13 mouse cellular contexts compared by ENCODE assay signal in genomic region chr13:37866296-37866695, GRCm38 (mm10).
DNase-seq lines count a peak whose midpoint lies in the region; ATAC-seq lines count a peak whose summit lies in the region.
"Had no signal": no experiment of that assay in that cellular context is flagged by ENCODE, and none has a peak within 500 bp of the region (broad histone marks: within the 10 kb centered on the region; RNA-seq: fewer than 3 reads in every experiment).

No protein-coding gene starts in this region.

- no peak overlapping the region for H3K27ac ChIP-seq in forebrain, embryonic 13.5 days
- no peak overlapping the region for H3K27ac ChIP-seq in forebrain, embryonic 10.5 days
- H3K27ac ChIP-seq in kidney, embryonic 15.5 days = peak overlapping the region; percentile 10
- H3K27ac ChIP-seq in liver, embryonic 15.5 days (replicated peaks) = peak overlapping the region; percentile 56
- H3K27ac ChIP-seq in neural tube, embryonic 15.5 days (replicated peaks) = no peak overlapping the region
- H3K27ac ChIP-seq: embryonic facial prominence, embryonic 13.5 days; hindbrain, embryonic 12.5 days had no signal

- no peaks in the 10 kb centered on the region for H3K36me3 ChIP-seq in forebrain, embryonic 13.5 days (ENCODE audit: poor library complexity, severe bottlenecking)
- no peaks in the 10 kb centered on the region; the same call in 1 of the 2 replicates for H3K36me3 ChIP-seq in forebrain, embryonic 10.5 days (replicated peaks)
- 0 out of 2 replicates have a peak, but pooled peaks cover 3% of the 10 kb centered on the region for H3K36me3 ChIP-seq in kidney, embryonic 15.5 days
- 0 out of 2 replicates have a peak, but pooled peaks cover 4% of the 10 kb centered on the region for H3K36me3 ChIP-seq in liver, embryonic 15.5 days (replicated peaks)
- no peaks in the 10 kb centered on the region for H3K36me3 ChIP-seq in neural tube, embryonic 15.5 days
- H3K36me3 ChIP-seq: hindbrain, embryonic 12.5 days had no signal

- no peaks in the 10 kb centered on the region for H3K9me3 ChIP-seq in forebrain, embryonic 13.5 days (replicated peaks)
- H3K9me3 ChIP-seq in forebrain, embryonic 10.5 days = no peaks in the 10 kb centered on the region
- H3K9me3 ChIP-seq in kidney, embryonic 15.5 days (replicated peaks) = no peaks in the 10 kb centered on the region
- no peaks in the 10 kb centered on the region for H3K9me3 ChIP-seq in liver, embryonic 15.5 days (replicated peaks)
- H3K9me3 ChIP-seq in neural tube, embryonic 15.5 days (replicated peaks) = no peaks in the 10 kb centered on the region
- H3K9me3 ChIP-seq: embryonic facial prominence, embryonic 13.5 days; hindbrain, embryonic 12.5 days; megakaryocyte, embryonic 14.5 days had no signal

- peak; percentile 44; the same call in 1 of the 2 replicates for ATAC-seq in forebrain, embryonic 13.5 days
- no peak for ATAC-seq in kidney, embryonic 15.5 days (replicated peaks; ENCODE audit: low FRiP score)
- no peak for ATAC-seq in liver, embryonic 15.5 days (ENCODE audit: insufficient read depth)
- no peak for ATAC-seq in neural tube, embryonic 15.5 days (ENCODE audit: low FRiP score)
- ATAC-seq: activated CD4-positive, CD25-positive, alpha-beta regulatory T cell, adult 4 months had no signal

- no peak overlapping the region for H3K9ac ChIP-seq in forebrain, embryonic 13.5 days
- H3K9ac ChIP-seq in kidney, embryonic 15.5 days = no peak overlapping the region
- H3K9ac ChIP-seq in liver, embryonic 15.5 days = no peak overlapping the region
- no peak overlapping the region for H3K9ac ChIP-seq in neural tube, embryonic 15.5 days (replicated peaks)
- H3K9ac ChIP-seq: embryonic facial prominence, embryonic 13.5 days; hindbrain, embryonic 12.5 days had no signal

- H3K27me3 ChIP-seq in forebrain, embryonic 13.5 days = no peaks in the 10 kb centered on the region
- no peaks in the 10 kb centered on the region for H3K27me3 ChIP-seq in forebrain, embryonic 10.5 days (ENCODE audit: poor library complexity, severe bottlenecking)
- no peaks in the 10 kb centered on the region for H3K27me3 ChIP-seq in kidney, embryonic 15.5 days
- H3K27me3 ChIP-seq in liver, embryonic 15.5 days = no peaks in the 10 kb centered on the region
- H3K27me3 ChIP-seq in neural tube, embryonic 15.5 days (replicated peaks) = no peaks in the 10 kb centered on the region
- H3K27me3 ChIP-seq: embryonic facial prominence, embryonic 13.5 days; hindbrain, embryonic 12.5 days; megakaryocyte, embryonic 14.5 days had no signal

- no peak for DNase-seq in forebrain, embryonic 10.5 days (ENCODE audit: extremely low spot score, low spot score)
- no peak for DNase-seq in kidney, adult 18-20 months
- peak; percentile 35 for DNase-seq in 416B (ENCODE audit: low read depth)
- DNase-seq in layer of hippocampus, postnatal 36 days = no peak
- DNase-seq: cerebellum, postnatal 14 days had no signal

- 68% methylated on average over 5 of the region's 5 CpGs for WGBS in forebrain, embryonic 13.5 days
- WGBS in forebrain, embryonic 10.5 days = 64% methylated on average over 5 of the region's 5 CpGs
- 42% methylated on average over 5 of the region's 5 CpGs for WGBS in kidney, embryonic 15.5 days
- 40% methylated on average over 5 of the region's 5 CpGs for whole genome bisulfite sequencing in liver, embryonic 15.5 days (ENCODE audit: insufficient replicate concordance)
- 67% methylated on average over 5 of the region's 5 CpGs for WGBS in neural tube, embryonic 15.5 days

- H3K4me1 ChIP-seq in forebrain, embryonic 13.5 days = peaks cover 19% of the 10 kb centered on the region
- peaks cover 38% of the 10 kb centered on the region for H3K4me1 ChIP-seq in forebrain, embryonic 10.5 days
- H3K4me1 ChIP-seq in kidney, embryonic 15.5 days = peaks cover 77% of the 10 kb centered on the region
- H3K4me1 ChIP-seq in liver, embryonic 15.5 days (replicated peaks) = peaks cover 96% of the 10 kb centered on the region
- H3K4me1 ChIP-seq in neural tube, embryonic 15.5 days = peaks cover 24% of the 10 kb centered on the region

- no peak overlapping the region for H3K4me2 ChIP-seq in forebrain, embryonic 13.5 days
- no peak overlapping the region for H3K4me2 ChIP-seq in kidney, embryonic 15.5 days
- no peak overlapping the region for H3K4me2 ChIP-seq in liver, embryonic 15.5 days
- no peak overlapping the region for H3K4me2 ChIP-seq in neural tube, embryonic 15.5 days
- H3K4me2 ChIP-seq: embryonic facial prominence, embryonic 13.5 days; hindbrain, embryonic 12.5 days had no signal

- no peak overlapping the region for H3K4me3 ChIP-seq in forebrain, embryonic 13.5 days
- no peak overlapping the region for H3K4me3 ChIP-seq in forebrain, embryonic 10.5 days
- H3K4me3 ChIP-seq in kidney, embryonic 15.5 days (replicated peaks) = no peak overlapping the region
- no peak overlapping the region for H3K4me3 ChIP-seq in liver, embryonic 15.5 days (replicated peaks)
- no peak overlapping the region for H3K4me3 ChIP-seq in neural tube, embryonic 15.5 days (replicated peaks)
- H3K4me3 ChIP-seq: embryonic facial prominence, embryonic 13.5 days; hindbrain, embryonic 12.5 days; megakaryocyte, embryonic 14.5 days had no signal

Comparison
In these comparisons a context has a peak if more than half of its experiments do, and no peak if none do; other contexts are left out.
1. H3K27ac ChIP-seq: peak in kidney, embryonic 15.5 days (single experiment) and liver, embryonic 15.5 days (single experiment); none in forebrain, embryonic 13.5 days (single experiment), forebrain, embryonic 10.5 days (single experiment) and neural tube, embryonic 15.5 days (single experiment).